Mouse (Mus musculus) G1E (cell line): ENCODE data around the gene Bmp10. TPM values are rescaled to one million over a fixed set of nuclear protein-coding genes. Genes with fewer than 3 reads are reported as not detected.

Experiments used
- ATAC-seq: 2 replicates; pipeline ENCODE4 v1.8.0; 2016; ENCODE audit warnings: mild to moderate bottlenecking; ENCODE audit not compliant: insufficient number of reproducible peaks, poor library complexity, low FRiP score, severe bottlenecking; ENCODE audit errors: extremely low read depth
- DNase-seq: peaks from one replicate; pipeline ENCODE4 v3.0.0; 2012; ENCODE audit warnings: low spot score
- H3K27me3 ChIP-seq: 2 replicates; pipeline ENCODE4 v1.6.1; 2012; ENCODE audit warnings: mild to moderate bottlenecking, low read length, inconsistent platforms; ENCODE audit not compliant: insufficient read depth
- H3K36me3 ChIP-seq: replicated peaks from 2 replicates; pipeline ENCODE3; 2012; ENCODE audit warnings: mild to moderate bottlenecking, inconsistent platforms
- H3K4me1 ChIP-seq: 2 replicates; pipeline ENCODE4 v1.6.1; 2012; ENCODE audit warnings: low read depth, low read length, inconsistent platforms, mixed read lengths; ENCODE audit not compliant: insufficient read depth
- H3K4me3 ChIP-seq: 2 replicates; pipeline ENCODE4 v1.5.1; 2012; ENCODE audit warnings: low read depth, mild to moderate bottlenecking, inconsistent platforms, low read length, moderate library complexity, mixed read lengths
- H3K9me3 ChIP-seq: replicated peaks from 2 replicates; pipeline ENCODE4 v1.6.1; 2012; ENCODE audit warnings: inconsistent platforms
- CTCF ChIP-seq: IDR thresholded peaks from 2 replicates; pipeline ENCODE4 v1.5.1; 2012; ENCODE audit warnings: low read depth, low read length, inconsistent platforms, mixed read lengths
- GATA1 ChIP-seq: IDR thresholded peaks from 2 replicates; pipeline ENCODE4 v1.6.1; 2012; ENCODE audit warnings: borderline replicate concordance, low read length, inconsistent platforms, mixed read lengths
- GATA2 ChIP-seq: IDR thresholded peaks from 2 replicates; pipeline ENCODE4 v1.6.1; 2012; ENCODE audit warnings: low read depth, low read length, inconsistent platforms, borderline replicate concordance
- POLR2AphosphoS5 ChIP-seq: IDR thresholded peaks from 2 replicates; pipeline ENCODE4 v1.6.1; 2012; ENCODE audit warnings: low read depth, low read length, inconsistent platforms; ENCODE audit not compliant: insufficient replicate concordance
- TAL1 ChIP-seq: conservative IDR thresholded peaks from 2 replicates; pipeline ENCODE4 v1.6.1; 2012; ENCODE audit warnings: low read depth, low read length, inconsistent platforms, mixed read lengths
- polyA plus RNA-seq: library from polyadenylated mRNA; stranded (reverse); fragments of >175 nt; gene quantifications from 2 replicates; pipeline ENCODE4 v1.2.3, GENCODE M21; 2012
- total RNA-seq, 2 experiments: library from RNA; stranded (forward) in 1 of 2; stranded (reverse) in 1 of 2; fragments of 200-1000 nt in 1 of 2; fragments of >200 nt in 1 of 2; fragmentation: Nextera tagmentation in 1 of 2; gene quantifications; 2 replicates each; pipeline ENCODE4 v1.2.3; 2014 to 2017

Bmp10 gene
- total and polyA plus RNA-seq, 3 experiments: 0.05 TPM; not detected in 2

DNA sequence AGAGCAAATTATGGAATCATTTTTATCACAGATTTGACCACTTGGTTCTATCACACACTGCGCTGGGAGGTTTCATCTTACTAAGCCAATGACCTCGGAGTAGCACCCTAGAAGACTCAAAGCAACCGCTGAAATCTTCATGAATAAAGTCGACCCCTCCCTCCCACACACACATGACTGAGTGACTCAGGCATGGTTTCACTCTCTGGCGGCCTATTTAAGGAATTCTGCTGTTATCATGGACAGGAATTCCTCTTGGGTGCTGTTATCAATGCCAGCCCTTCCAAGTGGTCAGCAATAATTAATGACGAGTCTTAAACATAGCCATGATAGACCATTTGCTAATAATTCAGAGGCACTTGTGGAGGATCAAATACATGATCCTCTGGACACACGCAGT, 6.5 kb upstream of the Bmp10 start:
- H3K9me3 ChIP-seq: no peaks in the 10 kb centered on the region
- no peak overlapping the region for H3K4me3 ChIP-seq
- peaks cover 29% of the 10 kb centered on the region for H3K27me3 ChIP-seq
- no peaks in the 10 kb centered on the region for H3K36me3 ChIP-seq
- ATAC-seq (no peak), DNase-seq (no peak)
- no peaks in the 10 kb centered on the region for H3K4me1 ChIP-seq
- TF ChIP-seq GATA2: no peak
- no peak for TF ChIP-seq GATA1
- no peak for TF ChIP-seq TAL1
- no peak for TF ChIP-seq CTCF
- no peak for TF ChIP-seq POLR2AphosphoS5

DNA sequence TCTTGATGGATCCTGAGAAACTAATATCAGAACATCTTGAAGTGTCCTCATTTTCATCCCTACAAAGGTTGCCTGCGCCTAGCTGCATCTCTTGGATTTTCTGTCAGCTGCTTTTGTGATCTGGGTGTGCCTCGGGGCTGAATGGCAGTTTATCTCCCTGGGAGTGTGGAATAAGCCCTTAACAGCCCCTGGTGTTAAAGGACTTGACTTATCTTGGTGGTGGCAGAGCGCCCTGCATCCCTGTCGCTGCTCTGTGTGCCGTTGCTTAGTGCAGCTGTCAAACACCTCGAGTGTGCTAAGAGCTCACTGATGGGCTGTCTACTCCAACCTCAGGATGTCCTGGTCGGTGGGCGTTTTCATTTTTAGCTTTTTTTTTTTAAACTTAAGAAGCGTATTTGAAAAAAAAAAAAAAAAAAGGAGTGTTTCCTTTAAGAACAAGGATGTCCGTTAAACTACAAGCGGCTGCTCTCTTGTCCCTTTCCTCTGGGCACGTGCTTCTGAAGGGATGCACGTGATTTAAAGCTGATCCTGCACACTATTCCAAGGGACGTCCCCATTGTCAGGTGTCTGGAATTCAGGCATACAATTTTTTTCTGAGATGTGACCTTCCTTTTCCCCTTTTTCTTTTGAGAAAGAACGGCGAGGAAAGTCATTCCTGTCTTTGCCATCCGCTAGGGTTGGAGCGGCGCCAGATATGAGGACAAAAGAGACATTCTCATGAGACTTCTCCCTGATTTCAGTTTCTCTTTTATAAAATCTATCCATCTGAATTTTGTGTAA, 4.6 kb upstream of the Bmp10 start:
- no peak for ATAC-seq
- no peak for DNase-seq
- Histone ChIP-seq H3K4me3 (no peak overlapping the region), H3K9me3 (no peaks in the 10 kb centered on the region), H3K27me3 (peaks cover 30% of the 10 kb centered on the region), H3K4me1 (no peaks in the 10 kb centered on the region), H3K36me3 (no peaks in the 10 kb centered on the region)
- TF ChIP-seq CTCF (no peak), GATA2 (no peak)

DNA sequence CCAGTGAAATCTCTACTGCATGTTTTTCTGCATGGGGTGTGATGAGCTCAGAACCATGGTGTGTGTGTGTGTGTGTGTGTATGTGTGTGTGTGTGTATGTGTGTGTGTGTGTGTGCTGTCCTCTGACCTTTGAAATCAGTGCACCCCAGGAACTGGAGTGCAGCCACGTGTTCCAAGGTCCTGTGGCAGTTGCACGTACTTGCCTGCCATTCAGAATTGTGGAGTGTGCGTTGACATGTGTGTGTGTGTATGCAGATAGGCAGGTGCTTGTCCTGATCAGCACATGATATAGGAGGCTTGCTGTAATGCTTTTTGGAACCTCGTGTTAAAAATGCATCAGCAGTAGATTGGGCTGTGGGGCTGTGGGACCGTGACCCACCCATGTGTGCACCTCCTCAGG, 1.8 kb upstream of the Bmp10 start:
- DNase-seq: no peak
- TF ChIP-seq TAL1 (no peak), GATA2 (no peak)
- no peaks in the 10 kb centered on the region for H3K4me1 ChIP-seq
- H3K27me3 ChIP-seq: peaks cover 32% of the 10 kb centered on the region
- H3K9me3 ChIP-seq: no peaks in the 10 kb centered on the region
- no peaks in the 10 kb centered on the region for H3K36me3 ChIP-seq
- no peak for ATAC-seq
- no peak overlapping the region for H3K4me3 ChIP-seq

DNA sequence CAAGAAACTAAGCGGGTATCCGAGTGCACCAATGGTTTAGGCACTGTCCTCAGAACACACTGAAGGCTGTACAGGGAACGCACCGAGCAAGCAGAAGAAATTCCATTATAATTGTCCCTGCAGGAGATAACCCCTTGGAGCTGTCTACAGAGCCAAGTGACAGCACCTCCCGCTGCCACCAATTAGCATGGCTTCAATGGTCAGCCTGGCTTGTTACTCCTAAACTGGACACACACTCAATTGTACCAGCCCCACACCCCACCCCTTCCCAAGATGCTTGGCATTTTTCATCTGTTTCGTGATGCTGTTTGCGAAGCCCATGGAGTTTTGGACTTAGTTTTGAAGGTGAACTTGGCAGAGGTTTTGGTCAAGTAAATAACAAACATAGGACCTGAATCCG, 1.2 kb upstream of the Bmp10 start:
- DNase-seq (no peak), ATAC-seq (no peak)
- Histone ChIP-seq H3K9me3 (no peaks in the 10 kb centered on the region), H3K4me1 (no peaks in the 10 kb centered on the region), H3K4me3 (no peak overlapping the region), H3K27me3 (peaks cover 26% of the 10 kb centered on the region), H3K36me3 (no peaks in the 10 kb centered on the region)
- TF ChIP-seq TAL1 (no peak), GATA1 (no peak)

DNA sequence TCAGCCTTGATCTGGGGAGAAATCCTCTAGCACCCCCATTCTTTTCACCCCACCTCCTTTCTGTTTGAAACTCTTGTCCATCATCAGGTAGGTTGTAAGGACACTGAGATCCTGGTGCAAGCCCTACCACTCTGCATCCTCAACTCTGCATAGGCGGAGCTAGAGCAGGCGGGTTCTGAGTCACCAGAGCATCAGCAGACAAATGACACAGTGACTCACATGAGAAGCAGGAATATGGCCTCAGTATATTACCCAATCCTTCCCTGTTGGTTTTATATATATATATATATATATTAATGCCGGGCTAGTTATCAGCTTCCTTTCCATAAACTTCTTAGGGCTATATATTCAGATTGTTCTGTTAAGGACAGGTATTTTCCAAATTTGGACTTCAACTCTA, 7.0 kb downstream of the Bmp10 start:
- no peak for DNase-seq
- Histone ChIP-seq H3K27me3 (peaks cover 4% of the 10 kb centered on the region), H3K36me3 (no peaks in the 10 kb centered on the region), H3K9me3 (no peaks in the 10 kb centered on the region), H3K4me1 (no peaks in the 10 kb centered on the region), H3K4me3 (no peak overlapping the region)
- no peak for ATAC-seq
- TF ChIP-seq TAL1: no peak
- no peak for TF ChIP-seq CTCF
- no peak for TF ChIP-seq GATA2
- TF ChIP-seq POLR2AphosphoS5: no peak
- TF ChIP-seq GATA1: no peak

DNA sequence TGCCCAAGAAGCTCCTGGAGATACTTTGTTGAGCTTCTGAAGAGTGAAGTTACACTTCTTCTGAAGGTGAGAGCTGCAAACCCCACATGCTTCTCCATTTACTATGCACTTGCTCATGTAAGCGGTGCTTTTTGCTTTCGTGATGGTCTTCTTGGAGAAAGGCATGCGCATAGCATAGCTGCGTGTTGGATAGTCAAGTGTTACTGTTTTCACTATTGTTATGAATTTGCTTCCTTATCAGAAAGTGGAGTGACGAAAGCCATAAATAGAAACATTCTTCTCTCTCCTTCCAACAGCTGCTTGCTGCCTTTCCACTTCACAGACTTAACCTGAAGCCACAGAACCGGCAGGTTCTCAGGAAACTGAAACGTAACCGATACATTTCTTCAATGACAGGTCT, 8.0 kb downstream of the Bmp10 start:
- no peak for TF ChIP-seq GATA1
- no peak for TF ChIP-seq TAL1
- no peak for TF ChIP-seq CTCF
- no peak for TF ChIP-seq POLR2AphosphoS5
- no peak for TF ChIP-seq GATA2
- Histone ChIP-seq H3K36me3 (no peaks in the 10 kb centered on the region), H3K9me3 (no peaks in the 10 kb centered on the region), H3K27me3 (peaks cover 7% of the 10 kb centered on the region), H3K4me1 (no peaks in the 10 kb centered on the region), H3K4me3 (no peak overlapping the region)
- ATAC-seq (no peak), DNase-seq (no peak)

DNA sequence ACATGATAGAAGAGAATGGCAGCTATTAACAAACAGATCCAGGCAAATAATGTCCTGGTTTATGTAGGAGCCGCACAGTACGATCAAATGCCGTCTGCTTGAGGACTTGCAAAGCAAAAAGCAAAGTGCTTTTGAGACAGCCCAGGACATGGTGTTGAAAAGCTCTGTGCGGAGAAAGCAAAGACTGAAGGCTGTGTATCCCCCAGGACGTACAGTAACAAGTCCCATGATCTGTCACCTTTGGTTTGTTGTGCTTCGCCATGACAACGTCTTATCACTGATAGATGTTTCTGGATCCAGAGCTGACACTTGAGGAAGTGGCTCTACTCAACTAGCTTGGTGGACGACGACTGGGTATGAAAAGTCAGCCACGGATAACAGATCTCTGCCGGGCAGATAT, 14.5 kb downstream of the Bmp10 start:
- ATAC-seq: no peak
- H3K4me3 ChIP-seq: no peak overlapping the region
- no peaks in the 10 kb centered on the region for H3K9me3 ChIP-seq
- H3K36me3 ChIP-seq: no peaks in the 10 kb centered on the region
- DNase-seq: no peak
- TF ChIP-seq TAL1: no peak
- no peak for TF ChIP-seq GATA2
- TF ChIP-seq POLR2AphosphoS5: no peak
- no peak for TF ChIP-seq GATA1
- no peak for TF ChIP-seq CTCF
- no peaks in the 10 kb centered on the region for H3K4me1 ChIP-seq
- H3K27me3 ChIP-seq: peaks cover 22% of the 10 kb centered on the region
